Mouse (Mus musculus) MEL (cell line): ENCODE results near the gene Zscan22.

Experiments
- CTCF ChIP-seq, 3 experiments: IDR thresholded peaks in 2 of 3; conservative IDR thresholded peaks in 1 of 3; 2 replicates each; pipeline ENCODE4 v1.5.1; 2011 to 2012; ENCODE audit warnings: low read length in 3 of 3, low read depth in 2 of 3, mild to moderate bottlenecking in 2 of 3, improper control_type of control experiment in 1 of 3, inconsistent platforms in 1 of 3, mixed read lengths in 1 of 3, moderate library complexity in 1 of 3; ENCODE audit not compliant: control insufficient read depth in 1 of 3, insufficient read depth in 1 of 3, poor library complexity in 1 of 3, severe bottlenecking in 1 of 3
- E2F4 ChIP-seq: IDR thresholded peaks from 2 replicates; pipeline ENCODE4 v1.6.1; 2011; ENCODE audit warnings: low read depth, low read length, improper control_type of control experiment, borderline replicate concordance
- ETS1 ChIP-seq: IDR thresholded peaks from 2 replicates; pipeline ENCODE4 v1.6.1; 2012; ENCODE audit warnings: low read depth, mild to moderate bottlenecking, inconsistent platforms, low read length, improper control_type of control experiment, moderate library complexity
- GATA1 ChIP-seq: IDR thresholded peaks from 2 replicates; pipeline ENCODE4 v1.6.1; 2011; ENCODE audit warnings: low read depth, low read length, improper control_type of control experiment
- JUND ChIP-seq: IDR thresholded peaks from 2 replicates; pipeline ENCODE4 v1.6.1; 2011; ENCODE audit warnings: low read depth, mild to moderate bottlenecking, improper control_type of control experiment, low read length
- MAX ChIP-seq: IDR thresholded peaks from 2 replicates; pipeline ENCODE4 v1.6.1; 2011; ENCODE audit warnings: low read length, improper control_type of control experiment
- MAZ ChIP-seq: IDR thresholded peaks from 2 replicates; pipeline ENCODE4 v1.6.1; 2012; ENCODE audit warnings: low read depth, mild to moderate bottlenecking, inconsistent platforms, low read length, improper control_type of control experiment
- POLR2A ChIP-seq, 2 experiments: IDR thresholded peaks; 2 replicates each; pipeline ENCODE4 v1.6.1; 2011 to 2012; ENCODE audit warnings: low read length in 2 of 2, mild to moderate bottlenecking in 2 of 2, control low read depth in 1 of 2, improper control_type of control experiment in 1 of 2, low read depth in 1 of 2, moderate library complexity in 1 of 2; ENCODE audit not compliant: control insufficient read depth in 1 of 2, insufficient read depth in 1 of 2, poor library complexity in 1 of 2
- TBP ChIP-seq: IDR thresholded peaks from 2 replicates; pipeline ENCODE4 v1.8.0; 2011; ENCODE audit warnings: low read depth, low read length, improper control_type of control experiment
- USF2 ChIP-seq, 2 experiments: IDR thresholded peaks; 2 replicates each; pipeline ENCODE4 v1.6.1; 2011 to 2012; ENCODE audit warnings: improper control_type of control experiment in 2 of 2, low read length in 2 of 2, borderline replicate concordance in 1 of 2, inconsistent platforms in 1 of 2, low read depth in 1 of 2, mild to moderate bottlenecking in 1 of 2; ENCODE audit not compliant: insufficient read depth in 1 of 2

DNA sequence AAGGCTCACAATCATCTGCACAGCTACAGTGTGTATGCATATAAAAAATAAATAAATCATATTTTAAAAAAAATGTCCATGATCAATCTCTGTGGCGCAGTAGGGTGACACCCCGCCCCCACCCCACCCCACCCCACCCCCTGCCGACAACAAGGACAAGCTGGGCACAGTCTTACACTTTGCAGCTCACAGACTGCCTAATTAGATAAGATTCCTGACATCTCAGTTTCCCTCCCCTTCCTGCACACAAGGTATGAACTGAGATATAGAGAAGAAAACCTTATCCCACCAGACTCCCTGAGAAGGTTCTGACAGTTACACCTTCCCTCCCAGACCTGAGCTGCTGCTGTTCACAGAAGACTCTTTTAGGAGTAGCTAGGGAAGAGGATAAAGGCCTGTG is 37.2 kb downstream of the Zscan22 start:
- TF ChIP-seq CTCF (IDR thresholded peaks at IDR 0.05 in 2 of 3, conservative IDR thresholded peaks at IDR 0.05 in 1 of 3; ENCODE audit: control insufficient read depth in 1 of 3, insufficient read depth in 1 of 3, low read depth in 2 of 3, low read length in 3 of 3, poor library complexity in 1 of 3, severe bottlenecking in 1 of 3) (no peak), USF2 (IDR thresholded peaks at IDR 0.05; ENCODE audit: borderline replicate concordance in 1 of 2, insufficient read depth in 1 of 2, low read depth in 1 of 2, low read length in 2 of 2) (no peak), GATA1 (no peak), E2F4 (no peak), MAZ (no peak), POLR2A (IDR thresholded peaks at IDR 0.05; ENCODE audit: control insufficient read depth in 1 of 2, insufficient read depth in 1 of 2, low read depth in 1 of 2, low read length in 2 of 2, poor library complexity in 1 of 2) (no peak), TBP (no peak), MAX (no peak), ETS1 (no peak), JUND (no peak)
